Mouse (Mus musculus) gastrocnemius, adult 8-10 months (tissue): ENCODE data around the gene Synj2. TPM values are rescaled to one million over a fixed set of nuclear protein-coding genes. Genes with fewer than 3 reads are reported as not detected.

Source experiments
- DNase-seq, 2 experiments: peaks; one replicate each; pipeline ENCODE4 v3.0.0; 2022; ENCODE audit warnings: low spot score in 2 of 2
- total RNA-seq, 4 experiments: library from RNA; stranded (reverse); gene quantifications; 2 replicates each; pipeline ENCODE4 v1.2.4; 2022

Gene Synj2
- total RNA-seq, 4 experiments from 2014 or later, result 27.1 to 40.6 (median 29.6) TPM

GRCm38 (mm10) chr17:5934554-5935324 is 6.3 kb upstream of the Synj2 start:
- peak; percentile 67 to 78 for DNase-seq

DNA sequence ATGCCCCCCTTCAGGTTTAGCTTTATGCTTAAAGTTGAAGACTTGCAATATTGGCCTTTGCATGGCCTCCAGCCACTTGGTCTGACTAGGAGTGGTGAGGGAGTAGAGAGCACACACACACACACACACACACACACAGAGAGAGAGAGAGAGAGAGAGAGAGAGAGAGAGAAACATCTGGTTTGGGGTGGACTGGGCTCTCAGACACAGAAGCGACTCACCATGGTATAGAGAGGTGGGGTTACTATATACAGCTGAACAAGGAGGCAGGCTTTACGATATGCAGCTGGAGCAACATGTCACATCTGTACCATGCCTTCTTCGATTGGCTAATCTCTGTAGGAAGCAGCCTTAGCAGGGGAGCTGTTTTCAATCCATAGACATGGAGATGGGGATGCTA is 5.4 kb upstream of the Synj2 start:
- no peak for DNase-seq

DNA sequence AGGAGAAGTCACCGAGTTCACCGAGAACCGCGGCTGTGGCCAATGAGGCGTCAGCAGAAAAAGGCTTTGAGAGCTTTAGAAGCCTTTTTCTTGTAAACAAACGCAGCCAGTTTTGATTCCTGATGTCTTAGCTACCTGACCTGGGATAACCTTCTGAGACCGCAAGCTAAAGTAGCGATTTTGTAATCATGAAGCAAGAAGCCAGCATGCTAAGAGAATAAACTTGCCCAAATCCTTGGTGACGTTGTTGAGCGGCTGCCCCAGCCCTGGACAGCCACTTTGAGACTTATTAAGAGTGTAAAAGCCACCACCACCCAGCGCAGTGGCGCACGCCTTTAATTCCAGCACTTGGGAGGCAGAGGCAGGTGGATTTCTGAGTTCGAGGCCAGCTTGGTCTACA is 4.8 kb upstream of the Synj2 start:
- DNase-seq, result no peak

DNA sequence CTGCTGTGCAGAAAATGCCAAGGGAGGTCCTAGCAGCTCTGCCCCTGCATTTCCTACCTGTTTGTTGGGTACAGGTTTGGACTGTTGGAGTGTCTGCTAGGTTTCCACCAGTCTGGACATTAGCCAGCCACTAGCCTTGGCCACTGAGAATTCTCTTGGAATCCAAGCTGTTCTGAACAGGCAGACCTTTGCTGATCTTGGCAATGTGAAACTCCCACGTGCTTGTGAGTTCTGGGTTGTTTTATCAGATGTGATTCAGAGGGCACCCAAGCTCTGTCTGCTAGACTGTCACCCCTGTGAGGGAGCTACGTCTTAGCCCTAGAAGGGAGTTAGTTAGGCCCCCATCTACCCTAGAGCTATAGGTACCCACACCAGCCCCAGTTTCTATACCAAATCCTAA is 3.6 kb upstream of the Synj2 start:
- DNase-seq, result no peak

DNA sequence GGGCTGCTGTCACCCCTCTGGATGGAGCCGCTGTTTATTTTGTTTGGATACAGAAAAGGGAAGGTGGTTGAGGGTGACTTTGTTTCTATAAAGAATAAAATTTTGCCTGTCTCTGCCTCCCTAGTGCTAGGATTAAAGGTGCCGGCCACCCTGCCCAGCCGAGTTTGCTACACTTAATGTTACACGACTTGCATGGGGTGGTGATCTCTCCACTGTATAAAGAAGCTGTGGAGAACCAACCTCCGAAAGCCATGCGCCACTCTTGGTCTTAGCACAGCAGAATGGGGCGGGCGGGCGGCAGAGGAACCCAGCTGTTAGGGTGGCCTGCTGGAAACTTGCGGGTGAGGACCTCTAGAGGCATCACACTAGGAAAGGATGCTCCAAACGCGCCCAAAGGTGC is 1.2 kb upstream of the Synj2 start:
- no peak for DNase-seq

DNA sequence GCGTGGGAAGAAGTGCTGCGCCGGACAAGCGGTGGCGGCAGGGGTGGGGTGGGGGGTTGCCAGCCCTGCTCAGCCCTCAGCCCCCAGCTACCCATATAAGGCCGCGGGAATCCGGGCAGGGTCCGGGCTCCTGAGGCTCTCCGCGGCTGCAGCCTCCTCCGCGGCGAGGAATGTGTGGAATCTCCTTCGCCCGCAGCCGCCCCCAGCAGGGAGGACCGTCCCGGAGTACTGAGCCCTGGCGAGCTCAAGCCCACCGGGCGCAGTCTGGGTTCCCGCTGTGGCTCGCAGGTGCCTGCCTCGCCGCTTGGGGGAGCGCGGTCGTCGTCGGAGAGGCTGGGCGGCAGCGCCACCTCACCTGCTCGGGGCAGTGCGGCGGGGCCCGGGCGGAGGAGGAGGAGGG is 288 bp upstream of the Synj2 start:
- peak; percentile 73 to 74 for DNase-seq

DNA sequence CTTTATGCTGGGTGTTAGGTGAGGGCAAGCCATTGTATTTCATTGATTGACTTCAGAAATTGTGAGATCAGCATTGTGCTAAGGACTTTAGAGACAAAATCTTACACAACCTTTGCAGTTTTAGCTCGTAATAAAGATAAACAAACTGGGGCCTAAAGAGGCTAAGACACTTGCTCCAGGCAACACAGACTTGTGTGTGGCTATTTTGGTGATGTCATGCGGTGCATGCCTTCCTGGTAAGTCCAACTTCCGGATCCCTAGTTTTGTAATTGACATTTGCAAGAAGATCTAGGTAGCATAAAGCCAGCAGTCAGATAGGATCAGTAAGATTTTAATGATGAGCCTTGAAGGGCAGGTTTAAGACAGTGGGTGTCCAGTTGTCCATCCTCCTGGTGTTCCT is 1.1 kb downstream of the Synj2 start:
- DNase-seq, result no peak

DNA sequence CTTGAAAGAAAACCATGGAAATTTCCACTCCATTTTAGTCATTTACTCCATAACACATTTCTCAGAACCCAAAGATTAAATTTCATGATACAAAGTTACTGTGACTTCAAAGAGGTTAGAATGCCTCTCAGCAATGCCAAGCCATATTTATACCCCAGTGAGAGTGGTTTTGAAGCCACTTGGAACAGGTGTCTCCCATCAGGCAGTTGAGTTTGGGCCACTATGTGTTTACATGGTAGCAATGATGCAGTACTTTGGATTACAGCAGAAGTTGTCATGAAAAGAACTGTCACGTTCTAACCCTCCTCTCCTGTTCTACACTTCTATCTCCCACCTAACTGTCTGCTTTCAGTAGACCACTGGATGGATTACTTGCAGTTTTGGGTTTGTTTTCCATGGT is 2.0 kb downstream of the Synj2 start:
- DNase-seq, result no peak

GRCm38 (mm10) chr17:5947039-5947438 is 6.0 kb downstream of the Synj2 start:
- no peak for DNase-seq

- DNase-seq, result no peak
These were observed 11.4 kb downstream of the Synj2 start for GRCm38 (mm10) chr17:5952455-5952854.

DNA sequence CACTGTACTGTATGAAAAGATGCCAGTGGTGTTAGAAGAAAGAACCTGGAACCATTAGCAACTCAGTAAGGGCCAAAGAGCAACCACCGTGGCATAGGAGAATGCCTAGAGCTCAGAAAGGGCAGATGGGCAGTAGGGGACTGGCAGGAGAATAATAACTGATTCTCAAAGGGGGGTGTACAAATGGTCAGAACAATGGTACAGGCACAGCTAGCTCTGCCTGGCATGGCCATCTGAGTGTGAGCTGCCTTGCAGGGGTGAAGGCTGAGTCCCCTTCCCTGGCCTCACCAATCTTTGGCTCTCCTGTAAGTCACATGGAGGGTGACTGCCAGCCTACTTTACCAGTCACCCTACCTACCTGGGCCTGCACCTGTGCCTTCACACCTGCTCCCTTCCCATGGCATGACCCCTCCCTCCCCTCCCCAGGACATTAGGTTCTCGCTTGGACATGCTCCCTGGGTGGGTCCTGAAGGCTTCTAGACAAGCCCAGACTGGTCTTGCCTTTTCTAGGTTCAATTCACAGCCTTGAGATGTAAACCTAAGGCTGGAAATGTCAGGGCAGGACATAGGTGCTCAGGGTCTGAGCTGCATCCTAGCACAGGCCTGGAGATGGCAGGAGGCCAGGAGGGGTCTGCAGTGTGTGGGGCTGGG is 15.4 kb downstream of the Synj2 start:
- no peak for DNase-seq

DNA sequence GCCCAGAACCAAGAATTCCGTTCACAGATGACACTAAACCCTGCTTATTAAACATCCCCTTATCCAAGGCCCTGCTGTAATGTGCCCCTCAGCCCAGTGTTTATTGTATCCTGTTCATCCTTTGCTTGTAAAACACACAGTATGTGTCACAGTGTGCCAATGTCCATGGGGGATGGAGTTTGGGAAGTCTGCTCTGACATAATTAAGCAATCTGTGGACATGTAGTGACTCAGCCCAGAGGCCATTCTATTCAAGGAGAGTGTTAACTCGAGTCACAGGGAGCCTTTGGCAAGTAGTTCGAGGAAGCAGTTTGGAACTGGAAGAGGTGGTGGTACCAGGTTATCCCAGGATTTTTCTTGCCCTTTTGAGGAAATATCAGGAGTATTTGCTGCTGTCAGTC is 16.0 kb downstream of the Synj2 start:
- no peak for DNase-seq

DNA sequence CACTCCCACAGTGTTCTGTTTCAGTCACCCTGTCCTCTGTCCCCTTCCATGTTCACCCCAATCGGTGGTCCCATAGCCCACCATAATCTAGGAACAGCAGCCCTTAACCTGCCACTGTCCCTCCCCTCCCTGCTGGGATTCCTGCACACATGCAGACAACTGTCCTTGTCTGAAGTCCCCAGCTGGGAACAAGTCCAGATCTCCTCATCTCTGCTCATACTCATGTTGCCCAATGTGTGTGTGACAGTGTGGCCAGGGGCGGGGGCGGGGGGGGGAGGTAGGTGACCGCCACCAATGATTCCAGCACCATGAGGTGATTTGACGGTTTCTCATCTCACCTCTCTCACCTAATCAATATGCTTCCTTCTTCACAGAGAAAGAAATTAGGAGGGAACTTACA is 17.1 kb downstream of the Synj2 start:
- no peak for DNase-seq

DNA sequence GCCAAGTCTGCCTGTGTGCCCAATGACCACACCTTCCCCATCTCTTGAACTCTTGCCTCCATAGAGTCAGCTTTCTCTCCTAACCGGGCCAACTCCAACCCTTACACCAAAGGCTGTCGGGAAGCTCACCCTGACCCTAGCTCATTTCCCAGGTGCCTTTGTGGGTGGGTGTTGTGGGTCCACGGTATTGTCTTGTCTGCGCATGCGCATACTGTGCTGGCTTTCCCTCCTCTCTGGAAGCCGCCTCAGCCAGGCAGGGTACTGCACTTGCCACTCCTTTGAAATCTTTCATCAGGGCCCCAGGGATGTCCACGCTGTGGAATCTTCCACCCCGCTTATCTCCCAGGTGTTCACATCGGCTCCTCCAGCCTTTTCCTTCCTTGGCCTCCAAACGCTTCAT is 17.6 kb downstream of the Synj2 start:
- DNase-seq, result no peak

DNA sequence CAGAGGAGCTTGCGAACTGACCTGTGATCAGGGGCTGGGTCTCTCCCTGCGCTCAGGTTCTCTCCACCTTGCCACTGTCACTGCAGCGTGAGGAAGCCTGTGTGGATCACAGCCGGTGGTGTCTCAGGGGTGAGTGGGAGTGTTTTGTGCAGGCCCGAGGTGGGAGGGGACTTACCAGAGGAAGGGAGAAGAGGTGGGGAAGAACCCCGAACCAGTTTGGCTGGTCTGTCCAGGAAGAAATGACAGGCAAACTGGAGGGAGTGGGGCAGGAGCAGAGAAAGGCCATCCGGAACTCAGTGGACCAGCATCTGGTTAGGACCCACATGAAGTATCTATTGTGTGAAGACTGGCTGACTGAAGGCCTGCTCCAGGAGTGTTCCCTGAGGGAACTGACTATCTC is 18.0 kb downstream of the Synj2 start:
- DNase-seq, result no peak

DNA sequence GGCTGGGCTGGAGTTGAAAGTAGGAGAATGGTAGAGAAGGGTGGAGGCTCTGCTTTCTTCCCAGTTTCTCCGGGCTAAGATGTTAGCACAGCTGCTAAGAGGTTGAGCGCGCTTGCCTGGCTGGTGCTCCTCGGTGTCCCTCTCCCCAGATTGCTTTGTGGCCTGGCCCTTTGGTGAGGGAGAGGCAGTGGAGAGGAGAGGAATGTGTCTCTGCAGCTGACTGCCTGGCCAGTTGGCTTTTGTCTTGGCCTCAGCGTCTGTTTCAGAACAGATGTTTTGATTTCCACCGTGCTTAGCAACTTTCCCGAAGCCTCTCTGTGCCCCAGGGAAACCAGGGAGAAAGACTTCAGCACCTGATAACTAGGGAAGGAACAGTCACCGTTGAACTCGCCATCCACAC is 18.7 kb downstream of the Synj2 start:
- DNase-seq, result no peak

GRCm38 (mm10) chr17:5963766-5964165 is 22.7 kb downstream of the Synj2 start:
- no peak for DNase-seq

- DNase-seq, result no peak
These were observed 24.2 kb downstream of the Synj2 start for GRCm38 (mm10) chr17:5965084-5965781.

- no peak for DNase-seq
These were observed 25.6 kb downstream of the Synj2 start for GRCm38 (mm10) chr17:5966706-5967105.

DNA sequence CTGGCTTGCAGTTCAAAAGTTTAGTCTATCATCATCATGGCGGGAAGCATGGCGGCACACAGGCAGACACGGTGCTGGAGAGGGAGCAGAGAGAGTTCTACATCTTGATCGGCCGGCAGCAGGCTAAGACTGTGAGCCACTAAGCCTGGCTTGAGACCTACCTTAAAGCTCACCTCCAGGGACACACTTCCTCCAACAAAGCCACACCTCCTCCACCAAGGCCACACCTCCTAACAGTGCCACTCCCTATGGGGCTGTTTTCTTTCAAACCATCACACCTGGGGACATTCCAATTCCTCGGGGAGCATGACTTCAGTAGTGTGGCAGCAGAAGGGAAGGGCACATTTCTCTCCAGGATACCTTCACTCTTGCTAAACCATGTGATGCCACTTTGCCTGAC is 27.5 kb downstream of the Synj2 start:
- no peak for DNase-seq

DNA sequence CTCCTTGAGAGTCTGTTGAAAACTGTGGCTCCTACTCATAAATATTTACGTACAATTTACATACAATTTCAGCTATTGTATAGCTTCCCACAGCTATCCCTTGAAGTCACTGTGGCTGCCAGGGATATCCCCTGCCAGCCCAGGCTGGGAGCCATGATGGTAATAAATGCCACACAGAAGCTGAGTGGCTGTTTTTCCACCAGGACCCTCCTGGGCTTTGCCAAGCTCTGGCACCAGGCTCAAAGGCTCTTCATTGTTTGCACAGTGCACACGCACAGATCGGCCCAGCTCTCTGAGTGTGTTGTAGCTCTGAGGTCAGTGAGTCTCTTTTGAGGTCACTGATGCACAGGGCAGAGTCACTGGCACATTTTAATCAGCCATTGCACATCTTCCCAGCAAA is 28.2 kb downstream of the Synj2 start:
- no peak for DNase-seq

- no peak for DNase-seq
These were observed 29.3 kb downstream of the Synj2 start for GRCm38 (mm10) chr17:5970298-5970821.
